ENCODE assay signal across 20 mouse cellular contexts in the genomic region with DNA sequence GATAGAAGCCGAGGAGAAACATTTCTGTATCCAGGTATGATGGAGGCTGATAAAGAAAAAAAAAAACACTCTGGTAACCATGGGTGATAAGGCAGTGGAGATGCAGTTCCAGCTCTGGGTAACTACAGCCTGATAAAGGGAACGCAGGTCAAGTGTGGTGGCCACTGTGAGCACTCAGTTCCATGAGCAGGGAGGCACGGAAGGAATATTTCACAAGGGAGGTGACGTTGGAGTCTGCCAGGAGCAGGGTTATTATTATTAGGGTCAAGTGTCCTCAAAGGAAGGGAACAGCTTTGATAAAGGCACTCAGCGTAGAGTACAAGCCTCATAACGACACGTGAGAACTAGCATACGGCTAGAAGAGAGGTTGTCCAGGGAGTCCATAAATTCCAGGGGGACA. TPM values are rescaled to one million over a fixed set of nuclear protein-coding genes. Genes with fewer than 3 reads are reported as not detected.
DNase-seq lines count a peak whose midpoint lies in the region; ATAC-seq and TF ChIP-seq lines count a peak whose summit lies in the region.
"Had no signal": no experiment of that assay in that cellular context is flagged by ENCODE, and none has a peak within 500 bp of the region (broad histone marks: within the 10 kb centered on the region; RNA-seq: fewer than 3 reads in every experiment).

No protein-coding gene starts in this region.

- H3K36me3 ChIP-seq in lung, postnatal 0 days (ENCODE audit: insufficient read depth, low read length): no peaks in the 10 kb centered on the region
- H3K36me3 ChIP-seq: embryonic facial prominence, embryonic 12.5 days; G1E; heart, embryonic 12.5 days had no signal

- H3K4me2 ChIP-seq in lung, postnatal 0 days (replicated peaks; ENCODE audit: low read depth, low read length): no peak overlapping the region
- H3K4me2 ChIP-seq: embryonic facial prominence, embryonic 12.5 days; forebrain, embryonic 13.5 days; heart, embryonic 12.5 days had no signal

- no peaks in the 10 kb centered on the region for H3K27me3 ChIP-seq in lung, postnatal 0 days (replicated peaks; ENCODE audit: insufficient read depth, low read length)
- H3K27me3 ChIP-seq: embryonic facial prominence, embryonic 12.5 days; forebrain, embryonic 13.5 days; heart, embryonic 12.5 days had no signal

- peak; percentile 100 for TF ChIP-seq EP300 in lung, postnatal 0 days (IDR thresholded peaks at IDR 0.05)

- no peaks in the 10 kb centered on the region for H3K9me3 ChIP-seq in lung, postnatal 0 days (ENCODE audit: low read length)
- H3K9me3 ChIP-seq: embryonic facial prominence, embryonic 12.5 days; forebrain, embryonic 13.5 days; heart, embryonic 12.5 days had no signal

- DNase-seq in heart, adult 11 months: peak; percentile 55
- DNase-seq in heart, postnatal 25 days (ENCODE audit: low spot score): no peak
- peak; percentile 80 to 89 for DNase-seq in lung, adult 18-20 months
- peak; percentile 94 for DNase-seq in lung, postnatal 0 days (ENCODE audit: low spot score)
- DNase-seq in lung, postnatal 36 days: peak; percentile 81
- DNase-seq in retina, embryonic 14.5 days (ENCODE audit: low spot score): no peak
- no peak for DNase-seq in adrenal gland, postnatal 4 days (ENCODE audit: low spot score in 2 of 2)
- no peak for DNase-seq in urinary bladder, adult 18-20 months (ENCODE audit: low spot score in 2 of 2)
- DNase-seq: B cell, adult 2 months; cerebellum, adult 11-12 months; cerebellum, adult 9-10 months; cerebellum, postnatal 25 days; forebrain, postnatal 0 days; gastrocnemius, postnatal 14 days; heart, postnatal 36 days had no signal

- intact Hi-C loops in heart, postnatal 25 days (cut with DNase I): no loop called here

- H3K4me1 ChIP-seq in lung, postnatal 0 days (ENCODE audit: insufficient read depth, low read depth, low read length): peaks cover 18% of the 10 kb centered on the region; the same call in 1 of the 2 replicates
- H3K4me1 ChIP-seq: forebrain, embryonic 13.5 days had no signal

- peak overlapping the region; percentile 73 for H3K27ac ChIP-seq in lung, postnatal 0 days (ENCODE audit: low read length)
- H3K27ac ChIP-seq: embryonic facial prominence, embryonic 12.5 days; forebrain, embryonic 13.5 days had no signal

- WGBS in lung, postnatal 0 days: 45% methylated on average over 8 of the region's 8 CpGs

- no peak for TF ChIP-seq CTCF in lung, postnatal 0 days (IDR thresholded peaks at IDR 0.05)

- ATAC-seq in lung, postnatal 0 days: peak; percentile 91
- ATAC-seq: CD4-positive, CD25-positive, alpha-beta regulatory T cell, adult 4 months; forebrain, embryonic 13.5 days; forebrain, postnatal 0 days had no signal

- no peak overlapping the region for H3K4me3 ChIP-seq in lung, postnatal 0 days (ENCODE audit: low read depth, low read length)
- H3K4me3 ChIP-seq: embryonic facial prominence, embryonic 12.5 days; forebrain, embryonic 13.5 days; heart, embryonic 12.5 days had no signal

- no peak overlapping the region for H3K9ac ChIP-seq in lung, postnatal 0 days (replicated peaks; ENCODE audit: low read depth)
- H3K9ac ChIP-seq: embryonic facial prominence, embryonic 12.5 days; forebrain, embryonic 13.5 days; forebrain, postnatal 0 days; heart, embryonic 12.5 days had no signal

RNA-seq across cellular contexts. Expression of a gene that starts 18.9 kb away (rescaled TPM):
- total RNA-seq in heart, postnatal 25 days (2021): 10 to 100 TPM; 27.0 to 27.7 TPM
- 10.8 and 12.3 TPM in 2 replicates for polyA plus RNA-seq in lung, postnatal 0 days (2015; fragmentation: Nextera tagmentation; extraction: Ambion mirVana)
- total RNA-seq in adrenal gland, postnatal 4 days (2021): 10 to 100 TPM; 41.8 to 45.3 TPM

Comparison
In these comparisons a context has a peak if more than half of its experiments do, and no peak if none do; other contexts are left out.
1. DNase-seq: peak in heart, adult 11 months (single experiment), lung, adult 18-20 months (2 of 2), lung, postnatal 0 days (single experiment) and lung, postnatal 36 days (single experiment); none in heart, postnatal 25 days (single experiment), retina, embryonic 14.5 days (single experiment), adrenal gland, postnatal 4 days (0 of 2) and urinary bladder, adult 18-20 months (0 of 2).